9 mouse cellular contexts compared by ENCODE assay signal in the genomic region with DNA sequence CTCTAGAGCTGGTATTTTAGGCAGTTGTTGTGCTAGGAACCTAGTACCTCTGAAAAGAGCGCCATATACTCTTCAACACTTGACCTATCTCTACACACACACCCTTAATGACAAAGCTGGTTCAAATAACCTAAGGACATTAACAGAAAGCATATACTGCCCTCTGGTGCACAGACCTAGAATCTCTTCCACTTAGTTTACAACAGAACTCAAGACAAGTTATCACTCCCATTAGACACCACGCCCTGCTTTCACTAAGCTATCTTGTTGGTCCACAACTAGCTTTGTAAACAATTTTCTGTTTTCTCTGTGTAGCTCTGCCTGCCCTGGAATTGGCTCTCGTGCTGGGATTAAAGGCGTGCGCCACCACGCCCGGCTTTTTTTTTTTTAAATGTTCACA. TPM values are rescaled to one million over a fixed set of nuclear protein-coding genes. Genes with fewer than 3 reads are reported as not detected.
DNase-seq lines count a peak whose midpoint lies in the region; ATAC-seq and TF ChIP-seq lines count a peak whose summit lies in the region.
"Had no signal": no experiment of that assay in that cellular context is flagged by ENCODE, and none has a peak within 500 bp of the region (broad histone marks: within the 10 kb centered on the region; RNA-seq: fewer than 3 reads in every experiment).

No protein-coding gene starts in this region.

- no peak; the same call in 1 of the 2 replicates for ATAC-seq in kidney, embryonic 14.5 days (ENCODE audit: low FRiP score, low TSS enrichment)
- peak; percentile 81 for ATAC-seq in liver, embryonic 14.5 days (ENCODE audit: insufficient read depth)
- peak; percentile 71; the same call in 1 of the 2 replicates for ATAC-seq in stomach, embryonic 15.5 days (ENCODE audit: insufficient read depth, low FRiP score, low read depth)

- peaks cover 14% of the 10 kb centered on the region for H3K4me1 ChIP-seq in kidney, embryonic 14.5 days (ENCODE audit: control insufficient read depth, insufficient read depth, low read length)
- no peaks in the 10 kb centered on the region for H3K4me1 ChIP-seq in cortical plate, adult 2 months (ENCODE audit: control insufficient read depth, insufficient read depth, low read length)
- peaks cover 33% of the 10 kb centered on the region in 2 experiments for H3K4me1 ChIP-seq in liver, embryonic 14.5 days (replicated peaks; ENCODE audit: control insufficient read depth in 2 of 2, insufficient read depth in 2 of 2, low read length in 1 of 2)
- peaks cover 20% of the 10 kb centered on the region for H3K4me1 ChIP-seq in stomach, embryonic 15.5 days

- no peak for TF ChIP-seq POLR2A in cortical plate, adult 2 months (IDR thresholded peaks at IDR 0.05; ENCODE audit: extremely low read depth, insufficient read depth, low read length)

- TF ChIP-seq EP300 in liver, embryonic 14.5 days (IDR thresholded peaks at IDR 0.05; ENCODE audit: low read depth): peak; percentile 54; the same call in 1 of the 2 replicates

- 0 out of 2 replicates have a peak, but pooled peaks have one; percentile 12 for TF ChIP-seq CTCF in cortical plate, adult 2 months (IDR thresholded peaks at IDR 0.05; ENCODE audit: extremely low read depth, insufficient read depth, low read length)
- TF ChIP-seq CTCF in liver, embryonic 14.5 days (IDR thresholded peaks at IDR 0.05; ENCODE audit: low read depth): peak; percentile 72

- peaks cover 52% of the 10 kb centered on the region for H3K36me3 ChIP-seq in kidney, embryonic 14.5 days (ENCODE audit: control insufficient read depth, insufficient read depth, low read length)
- peaks cover 69% of the 10 kb centered on the region for H3K36me3 ChIP-seq in liver, embryonic 14.5 days (replicated peaks; ENCODE audit: control insufficient read depth, insufficient read depth, low read depth)
- peaks cover 25% of the 10 kb centered on the region for H3K36me3 ChIP-seq in stomach, embryonic 15.5 days

- no peak overlapping the region for H3K4me2 ChIP-seq in kidney, embryonic 14.5 days (replicated peaks; ENCODE audit: low read depth, low read length)
- H3K4me2 ChIP-seq in liver, embryonic 14.5 days (ENCODE audit: low read depth): peak overlapping the region; percentile 41
- no peak overlapping the region for H3K4me2 ChIP-seq in stomach, embryonic 15.5 days
- H3K4me2 ChIP-seq: limb, embryonic 15.5 days had no signal

- no peak overlapping the region for H3K9ac ChIP-seq in kidney, embryonic 14.5 days (ENCODE audit: low read depth, low read length)
- no peak overlapping the region for H3K9ac ChIP-seq in liver, embryonic 14.5 days (replicated peaks)
- no peak overlapping the region for H3K9ac ChIP-seq in stomach, embryonic 15.5 days
- H3K9ac ChIP-seq: limb, embryonic 15.5 days had no signal

- no peaks in the 10 kb centered on the region for H3K9me3 ChIP-seq in kidney, embryonic 14.5 days (ENCODE audit: control insufficient read depth, low read length)
- H3K9me3 ChIP-seq in liver, embryonic 14.5 days (ENCODE audit: control insufficient read depth, low read length): no peaks in the 10 kb centered on the region
- no peaks in the 10 kb centered on the region for H3K9me3 ChIP-seq in stomach, embryonic 15.5 days
- H3K9me3 ChIP-seq: limb, embryonic 15.5 days had no signal

- H3K4me3 ChIP-seq in kidney, embryonic 14.5 days (ENCODE audit: low read length): no peak overlapping the region
- no peak overlapping the region for H3K4me3 ChIP-seq in cortical plate, adult 2 months (ENCODE audit: insufficient read depth, low read length)
- H3K4me3 ChIP-seq in liver, embryonic 14.5 days (ENCODE audit: insufficient read depth in 1 of 2, low read depth in 2 of 2, low read length in 2 of 2): no peak overlapping the region
- H3K4me3 ChIP-seq in stomach, embryonic 15.5 days (replicated peaks): no peak overlapping the region
- H3K4me3 ChIP-seq: limb, embryonic 15.5 days had no signal

- H3K27me3 ChIP-seq in kidney, embryonic 14.5 days (ENCODE audit: control insufficient read depth, insufficient read depth, low read length): no peaks in the 10 kb centered on the region
- H3K27me3 ChIP-seq in liver, embryonic 14.5 days (ENCODE audit: control insufficient read depth, insufficient read depth, low read length): no peaks in the 10 kb centered on the region
- H3K27me3 ChIP-seq in stomach, embryonic 15.5 days (replicated peaks): no peaks in the 10 kb centered on the region
- H3K27me3 ChIP-seq: limb, embryonic 15.5 days had no signal

- DNase-seq in adrenal gland, postnatal 10 days: peak; percentile 34
- no peak for DNase-seq in adrenal gland, postnatal 4 days (ENCODE audit: low spot score in 2 of 2)
- peak; percentile 52 for DNase-seq in kidney, postnatal 14 days
- peak; percentile 76 to 89 (median 84) for DNase-seq in liver, embryonic 14.5 days (ENCODE audit: low read depth in 3 of 3, low spot score in 3 of 3)
- DNase-seq in urinary bladder, postnatal 10 days (ENCODE audit: low spot score): no peak

- 92% methylated on average over 7 of the region's 7 CpGs for WGBS in kidney, embryonic 14.5 days
- 32% methylated on average over 7 of the region's 7 CpGs for WGBS in liver, embryonic 14.5 days (ENCODE audit: insufficient replicate concordance)
- 84% methylated on average over 7 of the region's 7 CpGs for WGBS in stomach, embryonic 15.5 days

- no peak overlapping the region for H3K27ac ChIP-seq in kidney, embryonic 14.5 days (ENCODE audit: low read depth, low read length)
- H3K27ac ChIP-seq in cortical plate, adult 2 months (ENCODE audit: insufficient read depth, low read length): no peak overlapping the region
- H3K27ac ChIP-seq in liver, embryonic 14.5 days: peak overlapping the region; percentile 81
- H3K27ac ChIP-seq in stomach, embryonic 15.5 days: no peak overlapping the region
- H3K27ac ChIP-seq: limb, embryonic 15.5 days had no signal

RNA-seq across cellular contexts. Expression of a gene that starts 5.7 kb away (rescaled TPM):
- total RNA-seq in adrenal gland, postnatal 10 days (2021): 100 to 1,000 TPM; 122 to 126 TPM
- 100 to 1,000 TPM; 140 to 156 TPM for total RNA-seq in adrenal gland, postnatal 4 days (2021)
- 465 and 546 TPM in 2 replicates for polyA plus RNA-seq in kidney, embryonic 14.5 days (2014; fragmentation: Nextera tagmentation; extraction: Ambion mirVana)
- polyA plus RNA-seq in cortical plate, adult 2 months (2012; rRNA removed): 177 and 181 TPM in 2 replicates
- polyA plus RNA-seq in liver, embryonic 14.5 days (2012; rRNA removed): 186 and 265 TPM in 2 replicates
- 295 and 316 TPM in 2 replicates for polyA plus RNA-seq in liver, embryonic 14.5 days (2014; fragmentation: Nextera tagmentation; extraction: Ambion mirVana)
- 306 and 315 TPM in 2 replicates for polyA plus RNA-seq in stomach, embryonic 15.5 days (2015; fragmentation: Nextera tagmentation; extraction: Ambion mirVana)

RNA-seq across cellular contexts. Expression of a gene that starts 14.0 kb away (rescaled TPM):
- total RNA-seq in adrenal gland, postnatal 10 days (2021): 1,000 to 10,000 TPM; 1,057 to 1,113 TPM
- 1,000 to 10,000 TPM; 1,263 to 1,302 TPM for total RNA-seq in adrenal gland, postnatal 4 days (2021)
- 251 and 292 TPM in 2 replicates for polyA plus RNA-seq in kidney, embryonic 14.5 days (2014; fragmentation: Nextera tagmentation; extraction: Ambion mirVana)
- 257 and 299 TPM in 2 replicates for polyA plus RNA-seq in cortical plate, adult 2 months (2012; rRNA removed)
- polyA plus RNA-seq in liver, embryonic 14.5 days (2012; rRNA removed): 237 and 307 TPM in 2 replicates
- polyA plus RNA-seq in liver, embryonic 14.5 days (2014; fragmentation: Nextera tagmentation; extraction: Ambion mirVana): 185 and 186 TPM in 2 replicates
- polyA plus RNA-seq in stomach, embryonic 15.5 days (2015; fragmentation: Nextera tagmentation; extraction: Ambion mirVana): 309 and 356 TPM in 2 replicates

RNA-seq across cellular contexts. Expression of a gene that starts 17.3 kb away (rescaled TPM):
- 10 to 100 TPM; 10.4 to 11.3 TPM for total RNA-seq in adrenal gland, postnatal 10 days (2021)
- total RNA-seq in adrenal gland, postnatal 4 days (2021): 1 to 10 TPM; 7.1 to 9.0 TPM
- 6.9 and 8.2 TPM in 2 replicates for polyA plus RNA-seq in kidney, embryonic 14.5 days (2014; fragmentation: Nextera tagmentation; extraction: Ambion mirVana)
- 4.6 and 4.9 TPM in 2 replicates for polyA plus RNA-seq in cortical plate, adult 2 months (2012; rRNA removed)
- polyA plus RNA-seq in liver, embryonic 14.5 days (2012; rRNA removed): 7.5 and 8.2 TPM in 2 replicates
- polyA plus RNA-seq in liver, embryonic 14.5 days (2014; fragmentation: Nextera tagmentation; extraction: Ambion mirVana): 5.4 and 5.8 TPM in 2 replicates
- polyA plus RNA-seq in stomach, embryonic 15.5 days (2015; fragmentation: Nextera tagmentation; extraction: Ambion mirVana): 35.4 and 36.4 TPM in 2 replicates

RNA-seq across cellular contexts. Expression of a gene that starts 24.0 kb away (rescaled TPM):
- total RNA-seq in adrenal gland, postnatal 10 days (2021): not detected
- total RNA-seq in adrenal gland, postnatal 4 days (2021): not detected
- polyA plus RNA-seq in kidney, embryonic 14.5 days (2014; fragmentation: Nextera tagmentation; extraction: Ambion mirVana): 0.63 TPM in 1 of 2 replicates, not detected in the other
- not detected in 2 replicates for polyA plus RNA-seq in cortical plate, adult 2 months (2012; rRNA removed)
- polyA plus RNA-seq in liver, embryonic 14.5 days (2012; rRNA removed): not detected in 2 replicates
- not detected in 2 replicates for polyA plus RNA-seq in liver, embryonic 14.5 days (2014; fragmentation: Nextera tagmentation; extraction: Ambion mirVana)
- polyA plus RNA-seq in stomach, embryonic 15.5 days (2015; fragmentation: Nextera tagmentation; extraction: Ambion mirVana): 1.2 and 1.4 TPM in 2 replicates

RNA-seq across cellular contexts. Expression of a gene that starts 24.1 kb away (rescaled TPM):
- under 1 TPM; 0.12 to 0.18 TPM for total RNA-seq in adrenal gland, postnatal 10 days (2021)
- total RNA-seq in adrenal gland, postnatal 4 days (2021): under 1 TPM; 0.14 to 0.31 TPM
- polyA plus RNA-seq in kidney, embryonic 14.5 days (2014; fragmentation: Nextera tagmentation; extraction: Ambion mirVana): 0.31 TPM in 1 of 2 replicates, not detected in the other
- 0.35 and 0.36 TPM in 2 replicates for polyA plus RNA-seq in cortical plate, adult 2 months (2012; rRNA removed)
- 0.03 and 0.09 TPM in 2 replicates for polyA plus RNA-seq in liver, embryonic 14.5 days (2012; rRNA removed)
- polyA plus RNA-seq in liver, embryonic 14.5 days (2014; fragmentation: Nextera tagmentation; extraction: Ambion mirVana): not detected in 2 replicates
- polyA plus RNA-seq in stomach, embryonic 15.5 days (2015; fragmentation: Nextera tagmentation; extraction: Ambion mirVana): 0.13 and 0.22 TPM in 2 replicates

Comparison
In these comparisons a context has a peak if more than half of its experiments do, and no peak if none do; other contexts are left out.
1. DNase-seq: peak in adrenal gland, postnatal 10 days (single experiment), kidney, postnatal 14 days (single experiment) and liver, embryonic 14.5 days (3 of 3); none in adrenal gland, postnatal 4 days (0 of 2) and urinary bladder, postnatal 10 days (single experiment).